Mouse (Mus musculus) stomach, embryonic 14.5 days (tissue): Measurements from ENCODE around the gene BC052040. TPM values are rescaled to one million over a fixed set of nuclear protein-coding genes. Genes with fewer than 3 reads are reported as not detected.

Source experiments
- ATAC-seq: fragments of 200-750 bp; cut with Nextera tagmentation; 2 replicates; pipeline ENCODE4 v1.8.0; 2017; ENCODE audit warnings: low read depth, moderate TSS enrichment; ENCODE audit not compliant: insufficient number of reproducible peaks, insufficient read depth, low FRiP score
- H3K27ac ChIP-seq: fragments of 300-500 bp; sonication (generic); 2 replicates; pipeline ENCODE4 v1.5.1; 2014; ENCODE audit warnings: mild to moderate bottlenecking, low read length, moderate library complexity, mixed read lengths
- H3K27me3 ChIP-seq: fragments of 300-500 bp; sonication (generic); 2 replicates; pipeline ENCODE4 v1.6.1; 2014; ENCODE audit warnings: low read length, control low read depth, mixed read lengths; ENCODE audit not compliant: control insufficient read depth, insufficient read depth
- H3K36me3 ChIP-seq: fragments of 300-500 bp; sonication (generic); 2 replicates; pipeline ENCODE4 v1.6.1; 2014; ENCODE audit warnings: mild to moderate bottlenecking, control low read depth, low read length, moderate library complexity, mixed read lengths; ENCODE audit not compliant: control insufficient read depth, insufficient read depth
- H3K4me1 ChIP-seq: fragments of 300-500 bp; sonication (generic); 2 replicates; pipeline ENCODE4 v1.6.1; 2014; ENCODE audit warnings: low read length, control low read depth, mixed read lengths; ENCODE audit not compliant: control insufficient read depth, insufficient read depth
- H3K4me2 ChIP-seq: fragments of 300-500 bp; sonication (generic); replicated peaks from 2 replicates; pipeline ENCODE4 v1.6.1; 2014; ENCODE audit warnings: low read depth, low read length, control low read depth
- H3K4me3 ChIP-seq: fragments of 300-500 bp; sonication (generic); 2 replicates; pipeline ENCODE4 v1.5.1; 2014; ENCODE audit warnings: low read depth, low read length, control low read depth
- H3K9ac ChIP-seq: fragments of 300-500 bp; sonication (generic); replicated peaks from 2 replicates; pipeline ENCODE4 v1.6.1; 2014; ENCODE audit warnings: low read depth, mild to moderate bottlenecking, control low read depth, low read length, moderate library complexity, mixed read lengths
- H3K9me3 ChIP-seq: fragments of 300-500 bp; sonication (generic); 2 replicates; pipeline ENCODE4 v1.6.1; 2016; ENCODE audit warnings: low read depth, low read length, control low read depth; ENCODE audit not compliant: control insufficient read depth
- WGBS: fragments of 180-500 bp; shearing (Covaris S2); extraction: QIAGEN DNeasy Blood & Tissue Kit; methylation state at CpG from one replicate; pipeline ENCODE4 v1.1.7; 2014; 5-methylcytosine and 5-hydroxymethylcytosine counted together
- polyA plus RNA-seq: library from polyadenylated mRNA; unstranded; fragments of >200 nt; fragmentation: Nextera tagmentation; extraction: Ambion mirVana; gene quantifications from 2 replicates; pipeline ENCODE4 v1.2.1, GENCODE M21; 2014

The BC052040 gene
- polyA plus RNA-seq, 1 experiment from 2014 or later, result 13.5 TPM

- H3K36me3 ChIP-seq, result no peaks in the 10 kb centered on the region
- 63% methylated on average over 6 of the region's 6 CpGs for WGBS
- no peaks in the 10 kb centered on the region for H3K4me1 ChIP-seq
- H3K4me3 ChIP-seq, result no peak overlapping the region
- no peak overlapping the region for H3K4me2 ChIP-seq
- H3K27me3 ChIP-seq, result no peaks in the 10 kb centered on the region
- no peak for ATAC-seq
- no peaks in the 10 kb centered on the region for H3K9me3 ChIP-seq
- no peak overlapping the region for H3K9ac ChIP-seq
- H3K27ac ChIP-seq, result no peak overlapping the region; the same call in 1 of the 2 replicates
Measured at GRCm38 (mm10) chr2:115563436-115564093, 18.0 kb upstream of the BC052040 start.

- no peak overlapping the region for H3K27ac ChIP-seq
- H3K4me2 ChIP-seq, result no peak overlapping the region
- no peaks in the 10 kb centered on the region for H3K27me3 ChIP-seq
- no peaks in the 10 kb centered on the region for H3K36me3 ChIP-seq
- H3K9ac ChIP-seq, result no peak overlapping the region
- no peaks in the 10 kb centered on the region; the same call in 1 of the 2 replicates for H3K4me1 ChIP-seq
- 72% methylated on average over 1 of the region's 1 CpGs for WGBS
- no peak for ATAC-seq
- H3K9me3 ChIP-seq, result no peaks in the 10 kb centered on the region
- no peak overlapping the region for H3K4me3 ChIP-seq
Measured at GRCm38 (mm10) chr2:115571996-115572395, 9.5 kb upstream of the BC052040 start.

- 46% methylated on average over 5 of the region's 5 CpGs for WGBS
- ATAC-seq, result no peak
- no peak overlapping the region for H3K4me3 ChIP-seq
- no peaks in the 10 kb centered on the region for H3K36me3 ChIP-seq
- H3K27ac ChIP-seq, result no peak overlapping the region
- H3K4me1 ChIP-seq, result no peaks in the 10 kb centered on the region; the same call in 1 of the 2 replicates
- no peaks in the 10 kb centered on the region for H3K27me3 ChIP-seq
- no peaks in the 10 kb centered on the region for H3K9me3 ChIP-seq
- no peak overlapping the region for H3K9ac ChIP-seq
- no peak overlapping the region for H3K4me2 ChIP-seq
Measured at GRCm38 (mm10) chr2:115574802-115575201, 6.7 kb upstream of the BC052040 start.

GRCm38 (mm10) chr2:115579171-115579900 lies 2.2 kb upstream of the BC052040 start:
- WGBS, result 28% methylated on average over 18 of the region's 18 CpGs
- Histone ChIP-seq H3K9ac (no peak overlapping the region), H3K27ac (peak overlapping the region; percentile 61; the same call in 1 of the 2 replicates), H3K4me2 (peak overlapping the region; percentile 28), H3K4me3 (no peak overlapping the region), H3K9me3 (no peaks in the 10 kb centered on the region), H3K36me3 (no peaks in the 10 kb centered on the region), H3K27me3 (no peaks in the 10 kb centered on the region), H3K4me1 (no peaks in the 10 kb centered on the region; the same call in none of the 2 replicates)
- no peak for ATAC-seq

- Histone ChIP-seq H3K27me3 (no peaks in the 10 kb centered on the region), H3K9ac (no peak overlapping the region), H3K27ac (no peak overlapping the region; the same call in 1 of the 2 replicates), H3K4me2 (no peak overlapping the region; the same call in none of the 2 replicates), H3K36me3 (no peaks in the 10 kb centered on the region), H3K4me1 (no peaks in the 10 kb centered on the region; the same call in none of the 2 replicates), H3K9me3 (no peaks in the 10 kb centered on the region), H3K4me3 (no peak overlapping the region)
- ATAC-seq, result no peak
- 36% methylated on average over 6 of the region's 6 CpGs for WGBS
Measured at GRCm38 (mm10) chr2:115579976-115580375, 1.5 kb upstream of the BC052040 start.

- Histone ChIP-seq H3K4me3 (peak overlapping the region; percentile 69), H3K27me3 (no peaks in the 10 kb centered on the region), H3K4me1 (no peaks in the 10 kb centered on the region; the same call in 1 of the 2 replicates), H3K9ac (peak overlapping the region; percentile 57), H3K27ac (peak overlapping the region; percentile 82; the same call in 1 of the 2 replicates), H3K9me3 (no peaks in the 10 kb centered on the region), H3K36me3 (no peaks in the 10 kb centered on the region), H3K4me2 (peak overlapping the region; percentile 60)
- ATAC-seq, result no peak
- WGBS, result 67% methylated on average over 10 of the region's 10 CpGs
Measured at GRCm38 (mm10) chr2:115581989-115582608, 583 bp downstream of the BC052040 start.

GRCm38 (mm10) chr2:115583776-115584175 lies 2.3 kb downstream of the BC052040 start:
- Histone ChIP-seq H3K9me3 (no peaks in the 10 kb centered on the region), H3K9ac (no peak overlapping the region), H3K4me3 (no peak overlapping the region), H3K27ac (no peak overlapping the region), H3K4me2 (no peak overlapping the region), H3K4me1 (no peaks in the 10 kb centered on the region; the same call in 1 of the 2 replicates), H3K36me3 (no peaks in the 10 kb centered on the region), H3K27me3 (no peaks in the 10 kb centered on the region)
- ATAC-seq, result no peak

GRCm38 (mm10) chr2:115590602-115591001 lies 9.1 kb downstream of the BC052040 start:
- Histone ChIP-seq H3K36me3 (no peaks in the 10 kb centered on the region), H3K4me1 (peaks cover 17% of the 10 kb centered on the region), H3K9me3 (no peaks in the 10 kb centered on the region), H3K4me3 (no peak overlapping the region), H3K9ac (no peak overlapping the region), H3K4me2 (no peak overlapping the region), H3K27ac (no peak overlapping the region), H3K27me3 (no peaks in the 10 kb centered on the region)
- ATAC-seq, result no peak
- 74% methylated on average over 2 of the region's 2 CpGs for WGBS
